Mouse (Mus musculus): ENCODE measurements at regions not wholly inside any gene's neighbourhood (a gene's known extent, or its start where the extent isn't known, plus 50 kb on each side); places are given as distances from the start of the nearest gene placed in this dataset.

DNA sequence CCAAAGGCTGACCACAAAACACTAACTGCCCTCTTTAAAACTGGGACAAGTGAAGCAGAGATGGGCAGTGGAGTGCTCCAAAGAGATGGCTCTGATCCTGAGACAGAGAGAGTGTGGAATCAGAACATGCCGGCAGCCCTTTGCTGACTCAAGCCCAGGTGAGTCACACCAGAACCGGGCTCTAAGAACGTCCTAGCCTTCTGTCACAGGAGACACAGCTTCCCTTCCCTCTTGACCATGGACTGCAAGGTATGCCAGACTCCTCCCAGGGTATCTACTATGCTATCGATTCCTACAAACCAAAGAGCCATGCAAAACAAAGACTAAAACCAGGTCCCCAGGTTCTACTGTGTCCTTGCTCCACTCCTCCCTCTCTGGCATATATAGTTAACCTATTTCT, 98.0 kb downstream of the Dhx15 start:
- ATAC-seq = no peak

GRCm38 (mm10) chr5:52088131-52088530, 102.2 kb downstream of the Dhx15 start:
- no peak for ATAC-seq

DNA sequence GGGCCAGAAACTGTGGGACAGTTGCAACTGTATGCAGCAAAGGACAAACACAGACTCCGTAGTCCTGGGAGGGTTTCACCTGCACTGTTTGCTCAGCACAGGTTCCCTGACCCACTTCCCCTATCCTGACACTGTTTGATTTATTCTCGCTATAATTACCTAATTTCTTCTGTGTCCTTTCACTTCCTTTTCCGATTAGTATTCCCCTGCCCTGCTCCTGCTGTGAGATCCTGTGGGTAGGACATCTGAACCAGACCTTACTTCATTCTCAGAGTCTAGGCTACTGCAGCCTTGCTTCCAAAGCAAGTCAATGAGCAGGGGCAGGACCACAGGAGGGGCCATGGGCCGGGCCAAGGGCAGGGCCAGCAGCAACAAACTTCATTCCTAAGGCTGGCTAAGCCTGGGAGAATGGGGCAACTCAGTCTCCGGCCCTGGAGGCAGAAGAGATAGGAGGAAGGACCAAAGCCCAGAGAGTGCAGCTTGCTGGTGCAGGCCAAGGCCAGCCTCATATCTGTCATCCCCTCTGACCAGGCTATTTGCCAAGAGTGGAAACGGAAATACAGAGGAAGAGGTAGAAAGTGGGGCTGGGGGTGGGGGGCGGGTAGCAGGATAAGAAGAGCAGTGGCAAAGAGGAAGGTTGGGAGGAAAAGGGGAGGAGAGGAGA, 103.4 kb downstream of the Dhx15 start:
- no peak for ATAC-seq

DNA sequence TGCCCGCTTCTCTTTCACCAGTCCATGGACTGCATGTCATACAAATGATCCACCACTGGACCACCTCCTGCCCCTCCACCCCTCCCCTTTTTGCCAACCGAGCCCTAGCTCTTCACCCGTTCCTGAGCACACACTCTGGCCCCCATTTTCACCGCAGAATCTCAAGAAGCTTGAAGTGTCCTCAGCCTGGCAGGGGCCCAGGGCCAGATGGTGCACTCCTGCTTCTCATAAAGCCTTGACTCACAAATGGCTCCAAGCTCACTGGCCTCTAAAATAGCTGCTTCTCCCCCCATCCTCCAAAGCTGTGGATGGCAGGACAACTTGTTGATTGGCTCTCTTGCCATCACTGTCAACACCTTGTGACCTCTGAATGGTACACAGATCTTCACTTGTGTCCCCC, 110.0 kb downstream of the Dhx15 start:
- ATAC-seq = no peak

- ATAC-seq = no peak
These were observed 112.6 kb downstream of the Dhx15 start for GRCm38 (mm10) chr5:52077696-52078095.

DNA sequence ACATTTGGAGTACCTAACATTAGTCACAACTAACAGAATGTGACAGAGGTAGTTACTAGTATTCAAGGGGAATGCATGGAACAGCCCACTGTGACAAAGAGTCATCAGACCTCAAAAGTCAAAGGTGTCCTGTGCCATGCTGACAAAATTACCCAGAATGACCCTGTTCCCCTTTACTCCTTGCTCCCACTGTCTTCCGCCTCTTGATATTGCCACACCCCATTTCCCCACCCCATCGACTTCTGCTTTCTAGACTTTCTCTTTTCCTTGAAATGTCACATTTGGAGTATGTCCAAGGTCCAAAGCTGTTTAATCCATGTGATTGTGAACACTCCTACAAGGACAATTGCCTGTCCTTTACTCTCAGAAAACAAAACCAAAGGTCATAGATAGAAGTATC, 115.2 kb downstream of the Dhx15 start:
- no peak for ATAC-seq

DNA sequence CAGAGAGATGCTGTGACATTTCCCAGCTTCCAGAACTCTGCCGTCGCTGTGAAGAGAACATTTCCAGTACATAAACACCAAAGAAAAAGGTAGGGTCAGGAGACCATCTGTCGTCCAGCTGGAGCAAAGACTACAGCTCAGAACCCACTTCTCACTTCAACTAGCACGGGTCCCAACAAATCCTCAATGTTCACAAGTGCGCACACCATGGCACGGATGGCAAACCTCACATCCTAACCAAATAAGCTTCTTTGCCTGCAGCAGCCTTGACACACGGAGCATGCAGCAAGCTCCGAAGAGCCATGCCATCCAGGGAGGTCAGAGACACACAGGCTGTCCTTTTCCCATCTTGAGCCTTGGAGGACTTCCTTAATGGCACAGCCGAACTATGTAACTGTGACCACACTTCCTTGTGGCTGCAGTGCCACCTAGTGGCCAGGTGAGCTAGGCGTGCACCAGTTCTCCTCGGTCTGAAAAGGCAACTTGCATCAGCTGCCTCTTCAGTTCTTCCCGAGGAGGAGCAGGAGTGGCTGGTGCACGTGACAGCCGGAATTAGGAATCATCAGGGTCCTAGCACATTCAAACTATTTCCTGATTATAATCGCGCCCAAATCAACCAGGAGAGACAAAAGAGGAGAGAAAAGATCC, 125.4 kb downstream of the Dhx15 start:
- no peak for ATAC-seq

- no peak for ATAC-seq
These were observed 128.1 kb downstream of the Dhx15 start for GRCm38 (mm10) chr5:52062214-52062613.

- no peak for ATAC-seq
These were observed 129.1 kb downstream of the Dhx15 start for GRCm38 (mm10) chr5:52061226-52061625.

DNA sequence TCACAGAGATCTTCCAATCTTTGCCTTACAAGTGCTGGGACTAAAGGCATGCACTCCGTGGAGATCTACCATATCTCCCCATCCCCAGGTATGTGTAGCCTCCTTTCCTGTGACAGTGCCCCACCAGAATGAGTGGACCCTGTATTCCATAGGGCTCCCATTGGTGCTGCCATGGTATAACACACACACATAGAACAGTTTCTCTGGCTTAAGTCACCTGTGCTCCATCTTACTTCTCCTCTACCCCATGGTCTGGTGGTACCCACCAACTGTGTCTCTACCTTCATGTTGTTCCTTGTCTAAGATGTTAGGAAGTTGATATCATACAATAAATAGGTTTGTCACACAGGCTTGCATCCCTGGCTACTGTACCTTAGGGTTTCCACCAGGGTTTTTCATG, 133.1 kb downstream of the Dhx15 start:
- ATAC-seq = no peak

DNA sequence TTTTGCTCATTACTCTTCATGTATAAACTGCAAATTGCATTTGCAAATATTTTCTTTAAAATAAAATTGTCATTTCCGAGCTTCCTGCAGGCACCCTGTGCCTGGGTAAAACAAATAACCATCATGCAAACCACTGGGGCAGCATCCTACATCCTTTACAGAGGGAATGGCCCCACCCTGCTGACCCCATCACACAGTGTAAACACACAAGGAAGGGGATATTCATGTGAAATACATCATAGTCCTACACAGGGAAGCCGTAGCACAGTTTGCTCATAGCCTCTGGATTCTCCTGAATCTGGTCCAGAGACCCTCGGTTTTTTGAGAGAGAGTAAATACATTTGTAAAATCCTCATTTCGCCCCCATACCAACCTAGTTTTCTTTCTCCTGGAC, 138.2 kb downstream of the Dhx15 start:
- no peak for ATAC-seq

DNA sequence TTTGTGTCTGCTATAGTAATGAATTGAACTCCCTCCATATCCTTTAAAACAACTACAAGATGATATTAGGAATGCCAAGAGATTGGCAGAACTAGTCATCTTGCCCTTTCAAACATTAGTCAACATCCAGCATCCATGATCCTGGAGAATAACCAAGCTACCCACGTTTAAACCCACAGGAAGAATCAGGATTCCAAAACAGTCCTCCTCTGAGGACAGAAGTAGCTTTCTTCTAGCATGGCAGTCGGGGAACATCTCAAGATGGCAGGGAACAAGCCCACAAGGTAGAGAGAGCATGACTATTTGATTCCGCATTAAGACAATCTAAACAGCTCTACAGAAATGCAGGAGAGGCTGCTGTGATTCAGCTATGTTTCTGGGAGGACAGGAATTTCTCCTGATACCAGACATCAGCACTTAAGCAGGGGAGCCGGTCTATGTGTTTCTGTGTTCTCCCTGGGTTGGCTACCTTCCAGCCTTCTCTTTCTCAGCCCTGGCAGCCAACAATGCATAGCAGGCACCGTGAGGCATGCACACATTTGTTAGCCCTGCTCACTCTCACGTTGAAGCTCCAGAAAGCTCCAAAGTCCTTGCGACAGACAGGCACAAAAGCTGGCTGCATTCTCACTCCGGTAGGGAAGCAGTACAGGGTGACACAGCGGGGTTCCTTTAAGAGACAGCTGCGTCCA, 138.8 kb downstream of the Dhx15 start:
- ATAC-seq = no peak

- no peak for ATAC-seq
These were observed 141.5 kb downstream of the Dhx15 start for GRCm38 (mm10) chr5:52048790-52049189.

- no peak for ATAC-seq
These were observed 143.6 kb downstream of the Dhx15 start for GRCm38 (mm10) chr5:52046704-52047103.

DNA sequence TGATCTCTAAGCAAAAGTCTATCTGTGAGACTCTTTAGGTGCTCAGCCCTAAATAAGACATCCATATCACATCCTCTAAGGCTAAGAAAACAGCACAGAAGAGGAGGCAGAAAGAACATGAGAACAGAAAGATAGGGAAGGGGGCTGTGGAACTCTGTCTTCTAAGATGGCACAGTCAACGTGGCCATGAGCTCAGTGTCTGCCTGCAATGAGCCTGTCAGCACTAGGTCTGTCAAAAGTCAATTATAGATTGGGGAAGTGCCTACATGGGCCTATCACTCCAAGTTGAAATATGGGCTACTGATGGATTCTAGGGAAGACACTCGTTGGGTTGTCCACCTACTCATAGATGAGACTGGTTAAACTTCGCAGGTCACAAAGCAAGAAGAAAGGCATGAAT, 146.2 kb downstream of the Dhx15 start:
- no peak for ATAC-seq

GRCm38 (mm10) chr5:52041447-52041846, 148.9 kb downstream of the Dhx15 start:
- ATAC-seq = no peak

DNA sequence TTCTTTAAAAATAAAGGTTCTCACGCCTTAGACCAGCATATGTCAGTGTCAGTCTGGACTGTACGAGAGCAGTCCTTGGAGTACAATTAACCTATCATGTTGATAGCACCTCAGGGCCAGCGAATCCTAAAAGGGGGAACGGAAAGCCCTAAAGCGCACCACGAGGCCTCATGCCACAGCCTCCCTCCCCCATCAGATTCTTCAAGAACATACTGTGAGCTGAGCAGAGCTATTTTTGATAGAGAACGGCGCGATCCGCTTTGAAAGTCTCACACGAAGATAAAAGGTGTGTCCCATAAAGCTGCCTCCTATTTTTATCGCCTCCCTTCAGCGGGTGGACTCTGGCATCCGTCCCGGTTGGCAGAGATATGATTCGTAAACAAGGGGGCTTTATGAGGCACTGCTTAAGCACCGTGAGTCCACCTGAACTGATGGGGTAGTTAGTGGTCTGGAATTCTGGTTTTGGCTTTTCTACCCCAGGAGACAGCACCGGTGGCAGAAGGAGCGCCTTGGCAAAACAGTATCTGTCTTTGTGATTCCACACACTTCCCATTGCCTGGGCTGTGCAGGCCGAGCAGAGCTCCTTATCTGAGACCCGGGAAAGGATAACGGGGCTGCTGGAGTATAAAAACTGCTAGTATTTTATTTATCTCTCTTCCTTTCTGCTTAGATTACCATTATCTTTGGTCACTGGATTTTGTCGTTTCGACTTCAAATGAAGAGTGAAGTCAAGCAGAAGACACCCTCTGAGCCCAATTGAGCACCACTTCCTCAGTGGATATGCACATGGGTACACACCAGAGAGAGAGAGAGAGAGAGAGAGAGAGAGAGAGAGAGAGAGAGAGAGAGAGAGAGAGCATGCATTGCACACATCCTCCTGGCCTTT, 149.6 kb downstream of the Dhx15 start:
- ATAC-seq = no peak

DNA sequence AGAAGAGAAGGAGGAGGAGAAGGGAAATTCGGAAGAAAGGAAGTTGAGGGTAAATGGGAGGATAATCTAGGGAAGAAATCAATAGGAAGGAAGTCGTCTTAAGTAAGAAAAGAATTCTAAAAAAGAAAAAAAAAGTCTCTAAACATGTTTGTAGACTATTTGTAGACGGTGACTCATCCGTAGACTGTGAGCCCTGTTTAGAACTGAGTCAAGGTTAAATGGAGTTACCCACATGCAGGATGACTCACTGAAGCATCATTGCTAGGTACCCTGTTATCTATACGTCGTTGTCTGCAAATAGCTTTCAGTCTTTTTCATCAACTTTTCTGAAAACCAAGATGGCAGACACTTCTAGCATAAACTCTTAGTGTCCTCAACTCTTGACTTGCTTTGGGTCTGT, 155.0 kb downstream of the Dhx15 start:
- ATAC-seq = no peak

DNA sequence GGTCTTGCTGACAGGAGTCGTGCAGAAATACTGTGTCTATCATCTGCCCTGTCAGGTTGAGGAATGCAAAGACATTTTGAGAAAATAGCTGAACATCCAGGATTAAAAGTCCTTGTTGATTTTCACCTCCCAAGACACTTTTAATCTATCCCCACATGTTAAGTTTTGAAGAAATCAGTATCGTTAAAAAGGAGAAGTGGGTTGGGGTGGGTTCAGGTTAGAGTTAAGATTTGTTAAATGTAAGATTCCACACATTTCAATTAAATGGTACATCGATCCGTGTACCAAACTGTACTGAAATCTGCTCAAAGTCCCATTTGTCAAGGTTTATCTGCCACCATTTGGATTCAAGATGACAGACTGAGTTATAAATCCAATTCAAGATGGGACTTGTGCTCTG, 162.8 kb downstream of the Dhx15 start:
- no peak for ATAC-seq

DNA sequence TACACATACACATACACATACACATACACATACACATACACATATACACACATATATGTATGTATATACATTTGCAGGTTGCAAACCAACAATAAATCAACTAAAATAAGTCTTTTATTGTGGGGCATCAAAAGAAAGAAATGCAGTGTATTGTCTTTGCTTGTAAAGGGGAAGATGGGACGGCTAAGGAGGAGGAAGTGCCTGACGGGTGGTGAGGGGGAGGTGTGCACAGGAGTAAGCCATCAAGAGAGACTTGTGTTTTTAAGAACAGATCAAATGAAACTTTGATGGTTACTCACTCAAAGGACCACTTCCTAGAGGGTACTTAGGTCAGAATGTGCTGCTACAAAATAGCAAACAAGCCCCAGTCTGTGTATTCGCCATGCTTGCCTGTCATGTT, 164.2 kb downstream of the Dhx15 start:
- no peak for ATAC-seq

GRCm38 (mm10) chr5:52023212-52023611, 167.1 kb downstream of the Dhx15 start:
- no peak for ATAC-seq

GRCm38 (mm10) chr5:52016992-52017391, 173.3 kb downstream of the Dhx15 start:
- no peak for ATAC-seq

DNA sequence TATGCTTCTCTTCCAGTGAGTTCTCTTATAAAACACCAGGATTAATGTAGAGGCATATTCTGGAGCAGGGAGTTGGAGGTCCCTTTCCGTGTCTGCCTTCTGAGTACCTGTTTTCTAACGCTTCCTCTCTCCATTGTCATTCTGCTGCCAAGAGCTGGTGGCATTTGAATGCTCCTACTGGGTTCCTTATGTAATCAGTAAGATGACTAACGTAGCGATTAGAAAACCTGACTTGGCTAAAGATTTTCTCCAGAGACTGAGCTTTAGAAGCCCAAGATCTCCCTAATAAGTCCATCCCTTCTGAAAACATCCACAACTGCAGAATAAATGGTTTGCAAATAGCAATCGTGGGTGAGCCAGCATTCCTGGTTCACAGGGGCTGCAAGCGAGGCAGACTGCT, 174.5 kb downstream of the Dhx15 start:
- ATAC-seq = no peak

All from CD4-positive, CD25-positive, alpha-beta regulatory T cell, adult 4 months (primary cell).